Mouse (Mus musculus) heart, postnatal 14 days (tissue): ENCODE results near the gene Gm5148. TPM values are rescaled to one million over a fixed set of nuclear protein-coding genes. Genes with fewer than 3 reads are reported as not detected.

Experiments
- DNase-seq, 2 experiments: peaks; one replicate each; pipeline ENCODE4 v3.0.0; 2021 to 2022
- intact Hi-C: fragments of 180-260 bp; cut with DNase I; formaldehyde crosslinking; loops from one replicate; pipeline ENCODE4 v1.15.1; 2025
- total RNA-seq, 2 experiments: library from RNA; stranded (reverse); gene quantifications; 2 replicates each; pipeline ENCODE4 v1.2.3; 2021

The Gm5148 gene
- total RNA-seq, 2 experiments from 2014 or later: not detected

- DNase-seq: peak in 1 of 2 experiments; percentile 21
- intact Hi-C loops: no loop called here
These were observed 19.5 kb downstream of the Gm5148 start for GRCm38 (mm10) chr3:37704701-37705279.

GRCm38 (mm10) chr3:37703066-37703465 is 21.2 kb downstream of the Gm5148 start:
- no peak for DNase-seq
- intact Hi-C loops: no loop called here

- DNase-seq: no peak
These were observed 30.7 kb downstream of the Gm5148 start for GRCm38 (mm10) chr3:37693552-37693951.

GRCm38 (mm10) chr3:37692945-37693344 is 31.3 kb downstream of the Gm5148 start:
- intact Hi-C loops: no loop called here
- DNase-seq: no peak

More at GRCm38 (mm10) chr3:37693552-37693951, 30.7 kb downstream of the Gm5148 start:
- intact Hi-C loops: no loop called here

GRCm38 (mm10) chr3:37687158-37687980 is 36.9 kb downstream of the Gm5148 start:
- DNase-seq: peak; percentile 68 to 69
- intact Hi-C loops: no loop called here

GRCm38 (mm10) chr3:37686751-37687150 is 37.5 kb downstream of the Gm5148 start:
- no peak for DNase-seq
- intact Hi-C loops: no loop called here

GRCm38 (mm10) chr3:37686219-37686618 is 38.1 kb downstream of the Gm5148 start:
- intact Hi-C loops: no loop called here
- no peak for DNase-seq

- no peak for DNase-seq
These were observed 48.0 kb downstream of the Gm5148 start for GRCm38 (mm10) chr3:37676291-37676690.

GRCm38 (mm10) chr3:37675056-37675525 is 49.2 kb downstream of the Gm5148 start:
- intact Hi-C loops: no loop called here
- no peak for DNase-seq

More at GRCm38 (mm10) chr3:37676291-37676690, 48.0 kb downstream of the Gm5148 start:
- intact Hi-C loops: no loop called here

- no peak for DNase-seq
- intact Hi-C loops: loop anchor here (5.0 kb wide), 1 partner anchor 49 kb away; the partner anchor contains the start of gene Gm5148
These were observed 50.6 kb downstream of the Gm5148 start for GRCm38 (mm10) chr3:37673513-37674261.

- DNase-seq: no peak
- intact Hi-C loops: loop anchor here (5.0 kb wide), 1 partner anchor 50 kb away; the partner anchor contains the start of gene Gm5148
These were observed 51.8 kb downstream of the Gm5148 start for GRCm38 (mm10) chr3:37672266-37673040.

- intact Hi-C loops: loop anchor here (5.0 kb wide), 1 partner anchor 78 kb away; no protein-coding TSS in a partner anchor
- DNase-seq: no peak
These were observed 55.2 kb downstream of the Gm5148 start for GRCm38 (mm10) chr3:37669100-37669499.

- DNase-seq: no peak
- intact Hi-C loops: loop anchor here (5.0 kb wide), 1 partner anchor 79 kb away; no protein-coding TSS in a partner anchor
These were observed 55.6 kb downstream of the Gm5148 start for GRCm38 (mm10) chr3:37668652-37669051.

GRCm38 (mm10) chr3:37667736-37668135 is 56.6 kb downstream of the Gm5148 start:
- no peak for DNase-seq
- intact Hi-C loops: loop anchor here (5.0 kb wide), 1 partner anchor 80 kb away; no protein-coding TSS in a partner anchor

GRCm38 (mm10) chr3:37667119-37667467 is 57.2 kb downstream of the Gm5148 start:
- DNase-seq: no peak
- intact Hi-C loops: loop anchor here (5.0 kb wide), 1 partner anchor 80 kb away; no protein-coding TSS in a partner anchor

- peak; percentile 44 to 47 for DNase-seq
- intact Hi-C loops: loop anchor here (5.0 kb wide), 1 partner anchor 81 kb away; no protein-coding TSS in a partner anchor
These were observed 57.8 kb downstream of the Gm5148 start for GRCm38 (mm10) chr3:37666291-37667118.
